Mouse (Mus musculus): ENCODE measurements around the gene Scarb1. TPM values are rescaled to one million over a fixed set of nuclear protein-coding genes. Genes with fewer than 3 reads are reported as not detected.

Gene Scarb1
- polyA plus RNA-seq, 1 experiment, result 76.0 TPM

GRCm38 (mm10) chr5:125384512-125385214 lies 43.8 kb upstream of the Scarb1 start:
- peaks cover 20% of the 10 kb centered on the region for H3K36me3 ChIP-seq (ENCODE audit: control insufficient read depth, insufficient read depth, low read length)
- no peaks in the 10 kb centered on the region for H3K27me3 ChIP-seq (ENCODE audit: control insufficient read depth, insufficient read depth, low read length)
- no peak for DNase-seq (ENCODE audit: low read depth in 1 of 2, low spot score in 2 of 2)
- TF ChIP-seq POLR2A (IDR thresholded peaks at IDR 0.05; ENCODE audit: low read depth, low read length) (no peak), CTCF (IDR thresholded peaks at IDR 0.05; ENCODE audit: extremely low read depth, insufficient read depth, insufficient read length, insufficient replicate concordance) (no peak)
- no peak overlapping the region for H3K4me3 ChIP-seq (ENCODE audit: extremely low read depth, insufficient read depth, insufficient read length)
- H3K27ac ChIP-seq (ENCODE audit: insufficient read depth, low read length), result no peak overlapping the region
- 91% methylated on average over 2 of the region's 2 CpGs for WGBS
- H3K4me1 ChIP-seq (ENCODE audit: control insufficient read depth, insufficient read depth, insufficient read length), result peaks cover 3% of the 10 kb centered on the region; the same call in 1 of the 2 replicates

DNA sequence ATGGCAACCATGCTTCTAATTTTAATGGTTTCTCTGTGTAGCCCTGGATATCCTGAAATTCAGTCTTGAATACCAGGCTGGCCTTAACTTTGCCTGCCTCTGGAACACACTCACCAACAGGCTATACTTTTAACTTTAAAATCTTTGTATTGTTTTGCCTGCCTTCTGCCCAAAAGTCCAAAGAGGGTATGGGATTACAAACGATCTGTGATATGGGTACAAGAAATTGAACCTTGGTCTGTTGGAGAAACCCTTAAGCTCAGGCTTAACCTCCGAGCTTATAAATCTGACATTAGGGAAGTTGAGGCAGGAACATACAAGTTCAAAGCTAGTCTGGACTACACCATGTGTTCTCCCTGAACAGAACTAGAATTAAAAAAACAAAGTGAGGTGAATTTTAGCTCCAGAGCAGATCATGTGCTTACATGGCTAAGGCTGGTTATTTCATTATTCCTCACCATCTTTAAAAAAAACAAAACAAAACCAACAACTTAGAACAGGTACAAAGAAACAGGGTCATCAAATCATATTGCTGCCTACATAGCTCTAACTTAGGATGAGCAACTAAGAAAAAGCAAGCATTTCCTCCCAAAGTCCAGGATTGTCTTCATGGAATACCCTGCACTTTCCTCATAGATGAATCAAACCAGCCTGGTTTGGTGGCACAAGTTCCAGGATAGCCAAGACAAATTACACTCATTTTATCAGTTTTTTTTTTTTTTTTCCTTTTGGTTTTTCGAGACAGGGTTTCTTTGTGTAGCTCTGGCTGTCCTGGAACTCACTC lies 42.9 kb upstream of the Scarb1 start:
- H3K27ac ChIP-seq (ENCODE audit: insufficient read depth, low read length), result no peak overlapping the region
- H3K4me1 ChIP-seq (ENCODE audit: control insufficient read depth, insufficient read depth, insufficient read length), result peaks cover 3% of the 10 kb centered on the region; the same call in 1 of the 2 replicates
- H3K36me3 ChIP-seq (ENCODE audit: control insufficient read depth, insufficient read depth, low read length), result peaks cover 20% of the 10 kb centered on the region
- WGBS, result 68% methylated on average over 3 of the region's 3 CpGs
- H3K27me3 ChIP-seq (ENCODE audit: control insufficient read depth, insufficient read depth, low read length), result no peaks in the 10 kb centered on the region
- DNase-seq (ENCODE audit: low read depth in 1 of 2, low spot score in 2 of 2), result no peak
- H3K4me3 ChIP-seq (ENCODE audit: extremely low read depth, insufficient read depth, insufficient read length), result no peak overlapping the region
- TF ChIP-seq POLR2A (IDR thresholded peaks at IDR 0.05; ENCODE audit: low read depth, low read length), result no peak
- no peak for TF ChIP-seq CTCF (IDR thresholded peaks at IDR 0.05; ENCODE audit: extremely low read depth, insufficient read depth, insufficient read length, insufficient replicate concordance)

DNA sequence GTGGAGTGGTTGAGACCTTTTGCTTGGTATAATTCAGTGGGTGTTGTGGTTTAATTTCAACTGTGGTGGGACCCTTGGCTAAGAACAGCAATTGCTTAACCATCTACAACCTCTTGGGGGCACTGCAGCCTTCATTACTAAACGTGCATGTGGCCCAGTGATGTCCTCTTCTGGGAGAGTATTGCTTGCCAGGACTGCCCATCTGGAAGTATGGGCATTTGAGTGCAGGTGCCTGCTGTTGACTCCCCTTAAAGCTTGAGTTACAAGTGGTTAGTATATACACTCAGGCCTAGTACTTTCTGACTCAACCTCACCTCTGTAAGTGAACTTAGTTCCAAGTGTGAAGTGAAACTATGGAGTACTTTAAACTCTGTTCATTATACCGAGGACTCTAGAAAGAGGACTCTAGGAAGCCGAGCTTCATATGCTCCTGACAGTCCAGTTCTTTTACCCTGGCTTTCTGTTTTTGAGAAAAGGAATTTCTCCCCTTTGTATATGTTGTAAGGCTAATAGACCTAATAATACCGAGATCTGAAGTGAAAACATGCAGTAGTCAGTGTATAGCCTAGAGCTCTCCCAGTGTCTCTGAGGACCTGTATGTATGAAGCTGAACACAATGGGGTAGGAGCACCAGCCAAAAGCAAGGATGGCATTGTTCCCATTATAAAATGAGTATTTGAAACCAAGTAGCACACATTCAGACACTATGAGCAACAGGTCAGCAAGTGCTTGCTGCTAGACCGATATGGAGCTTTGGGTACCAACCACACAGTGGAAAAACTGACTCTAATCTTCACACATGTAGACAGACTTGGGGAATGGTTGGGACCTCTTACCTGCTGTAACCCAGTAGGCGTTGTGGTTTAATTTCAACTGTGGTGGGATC lies 42.0 kb upstream of the Scarb1 start:
- peak in 1 of 2 experiments; percentile 41 for DNase-seq (ENCODE audit: low read depth in 1 of 2, low spot score in 2 of 2)
- H3K36me3 ChIP-seq (ENCODE audit: control insufficient read depth, insufficient read depth, low read length), result peaks cover 14% of the 10 kb centered on the region
- H3K27ac ChIP-seq (ENCODE audit: insufficient read depth, low read length), result no peak overlapping the region
- 31% methylated on average over 6 of the region's 6 CpGs for WGBS
- peaks cover 3% of the 10 kb centered on the region; the same call in 1 of the 2 replicates for H3K4me1 ChIP-seq (ENCODE audit: control insufficient read depth, insufficient read depth, insufficient read length)
- H3K4me3 ChIP-seq (ENCODE audit: extremely low read depth, insufficient read depth, insufficient read length), result no peak overlapping the region
- no peaks in the 10 kb centered on the region for H3K27me3 ChIP-seq (ENCODE audit: control insufficient read depth, insufficient read depth, low read length)
- peak; percentile 44; the same call in 1 of the 2 replicates for TF ChIP-seq CTCF (IDR thresholded peaks at IDR 0.05; ENCODE audit: extremely low read depth, insufficient read depth, insufficient read length, insufficient replicate concordance)
- no peak for TF ChIP-seq POLR2A (IDR thresholded peaks at IDR 0.05; ENCODE audit: low read depth, low read length)

DNA sequence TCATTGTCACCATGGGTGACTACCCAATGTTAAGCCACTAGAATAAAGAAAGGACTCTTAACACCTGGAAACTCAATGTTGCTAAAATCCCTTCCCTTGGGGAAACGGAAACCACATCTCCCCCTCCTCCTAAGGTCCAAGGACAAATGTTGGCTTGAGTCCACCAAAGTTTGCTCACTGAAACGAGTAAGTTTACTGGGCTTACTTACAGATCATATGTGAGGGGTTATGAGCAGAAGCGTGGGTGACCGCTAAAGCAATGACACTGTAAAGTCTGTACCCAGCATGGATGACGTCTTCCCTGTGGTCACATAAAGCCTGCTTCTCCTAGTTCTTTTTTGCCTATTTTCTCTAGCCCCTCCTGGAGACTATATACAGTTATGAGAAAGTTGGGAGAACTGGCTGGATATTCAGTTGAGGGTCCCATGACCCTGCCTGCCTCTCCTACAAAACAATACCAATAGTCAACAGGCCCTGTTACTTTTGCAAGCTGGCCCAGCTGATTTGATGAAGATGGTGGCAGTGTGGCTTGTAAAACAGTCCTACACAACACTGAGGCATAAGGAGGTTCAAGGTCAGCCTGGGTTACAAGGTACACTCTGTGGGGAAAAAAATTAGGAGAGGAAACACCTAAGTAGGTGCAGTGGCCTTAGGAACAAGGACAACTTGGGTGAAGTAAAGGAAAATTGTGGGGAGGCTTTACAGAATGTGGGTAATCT lies 41.2 kb upstream of the Scarb1 start:
- DNase-seq (ENCODE audit: low read depth in 1 of 2, low spot score in 2 of 2), result no peak
- Histone ChIP-seq H3K27me3 (ENCODE audit: control insufficient read depth, insufficient read depth, low read length) (no peaks in the 10 kb centered on the region), H3K27ac (ENCODE audit: insufficient read depth, low read length) (no peak overlapping the region), H3K4me1 (ENCODE audit: control insufficient read depth, insufficient read depth, insufficient read length) (peaks cover 6% of the 10 kb centered on the region; the same call in 1 of the 2 replicates), H3K4me3 (ENCODE audit: extremely low read depth, insufficient read depth, insufficient read length) (no peak overlapping the region), H3K36me3 (ENCODE audit: control insufficient read depth, insufficient read depth, low read length) (peaks cover 14% of the 10 kb centered on the region)
- 74% methylated on average over 5 of the region's 5 CpGs for WGBS
- TF ChIP-seq CTCF (IDR thresholded peaks at IDR 0.05; ENCODE audit: extremely low read depth, insufficient read depth, insufficient read length, insufficient replicate concordance) (no peak), POLR2A (IDR thresholded peaks at IDR 0.05; ENCODE audit: low read depth, low read length) (no peak)

DNA sequence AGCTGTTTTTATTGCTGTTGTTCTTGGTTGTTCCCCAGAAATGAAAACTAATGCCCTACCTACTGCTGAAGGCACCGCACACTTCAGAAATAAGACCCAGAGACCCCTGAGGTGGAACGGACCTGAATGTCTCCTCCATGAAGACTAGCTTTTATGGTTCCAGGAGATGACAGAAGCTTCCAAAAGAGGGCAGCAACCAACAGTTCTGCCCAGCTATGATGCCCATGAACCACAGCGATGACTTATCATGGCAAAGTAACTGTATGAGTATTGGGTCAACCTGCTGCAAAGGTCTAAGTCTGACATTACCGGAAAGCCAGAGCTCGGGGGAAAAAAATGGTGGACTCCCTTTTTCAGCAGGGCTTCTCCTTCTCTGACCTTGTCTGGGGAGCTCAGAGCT lies 38.0 kb upstream of the Scarb1 start:
- H3K27me3 ChIP-seq (ENCODE audit: control insufficient read depth, insufficient read depth, low read length), result no peaks in the 10 kb centered on the region

GRCm38 (mm10) chr5:125377214-125377613 lies 36.3 kb upstream of the Scarb1 start:
- no peak overlapping the region for H3K4me3 ChIP-seq (ENCODE audit: extremely low read depth, insufficient read depth, insufficient read length)
- 34% methylated on average over 7 of the region's 7 CpGs for whole genome bisulfite sequencing
- H3K27me3 ChIP-seq (ENCODE audit: control insufficient read depth, insufficient read depth, low read length), result no peaks in the 10 kb centered on the region
- no peaks in the 10 kb centered on the region for H3K36me3 ChIP-seq (ENCODE audit: control insufficient read depth, insufficient read depth, low read length)
- H3K27ac ChIP-seq (ENCODE audit: insufficient read depth, low read length), result 0 out of 2 replicates have a peak overlapping the region, but pooled peaks have one; percentile 2
- peak in 1 of 2 experiments; percentile 30 for DNase-seq (ENCODE audit: low read depth in 1 of 2, low spot score in 2 of 2)
- peaks cover 8% of the 10 kb centered on the region; the same call in 1 of the 2 replicates for H3K4me1 ChIP-seq (ENCODE audit: control insufficient read depth, insufficient read depth, insufficient read length)
- TF ChIP-seq CTCF (IDR thresholded peaks at IDR 0.05; ENCODE audit: extremely low read depth, insufficient read depth, insufficient read length, insufficient replicate concordance) (no peak), POLR2A (IDR thresholded peaks at IDR 0.05; ENCODE audit: low read depth, low read length) (no peak)

More for the DNA sequence above, 38.0 kb upstream of the Scarb1 start:
- TF ChIP-seq CTCF (IDR thresholded peaks at IDR 0.05; ENCODE audit: extremely low read depth, insufficient read depth, insufficient read length, insufficient replicate concordance), result no peak
- TF ChIP-seq POLR2A (IDR thresholded peaks at IDR 0.05; ENCODE audit: low read depth, low read length), result no peak
- no peak overlapping the region for H3K4me3 ChIP-seq (ENCODE audit: extremely low read depth, insufficient read depth, insufficient read length)
- no peak overlapping the region for H3K27ac ChIP-seq (ENCODE audit: insufficient read depth, low read length)
- H3K36me3 ChIP-seq (ENCODE audit: control insufficient read depth, insufficient read depth, low read length), result no peaks in the 10 kb centered on the region
- peaks cover 9% of the 10 kb centered on the region for H3K4me1 ChIP-seq (ENCODE audit: control insufficient read depth, insufficient read depth, insufficient read length)
- WGBS, result 58% methylated on average over 5 of the region's 5 CpGs
- no peak for DNase-seq (ENCODE audit: low read depth in 1 of 2, low spot score in 2 of 2)

Data from spleen, adult 2 months (tissue).